Mouse (Mus musculus) kidney, postnatal 10 days (tissue): ENCODE data around the gene Nr3c2.

Experiments used
- DNase-seq: peaks from one replicate; pipeline ENCODE4 v3.0.0; 2021; ENCODE audit warnings: mixed read lengths

Gene Nr3c2

GRCm38 (mm10) chr8:76972947-76973552 lies 73.8 kb downstream of the Nr3c2 start:
- peak; percentile 73 for DNase-seq

DNA sequence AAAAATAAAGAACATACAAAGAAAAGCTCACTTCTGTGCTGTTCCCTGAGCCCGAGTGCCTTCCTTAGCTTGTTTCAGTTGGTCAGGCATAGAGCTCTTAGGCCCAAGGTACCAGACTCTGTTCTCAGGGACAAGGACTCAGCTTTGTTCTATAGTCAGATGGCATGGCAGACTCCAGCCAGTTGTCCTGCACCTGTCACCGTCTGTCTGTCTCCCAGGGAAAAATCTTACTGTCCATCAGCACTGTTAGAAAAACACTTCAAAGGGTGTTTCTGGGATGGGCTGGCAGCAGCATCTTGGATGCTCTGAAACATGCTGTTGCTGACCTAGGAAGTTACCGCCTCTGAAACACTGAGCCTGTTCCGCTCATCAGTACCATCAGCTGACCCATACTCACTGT lies 78.7 kb downstream of the Nr3c2 start:
- no peak for DNase-seq

- DNase-seq, result peak; percentile 10
Observed at GRCm38 (mm10) chr8:76984082-76984481, 84.8 kb downstream of the Nr3c2 start.

DNA sequence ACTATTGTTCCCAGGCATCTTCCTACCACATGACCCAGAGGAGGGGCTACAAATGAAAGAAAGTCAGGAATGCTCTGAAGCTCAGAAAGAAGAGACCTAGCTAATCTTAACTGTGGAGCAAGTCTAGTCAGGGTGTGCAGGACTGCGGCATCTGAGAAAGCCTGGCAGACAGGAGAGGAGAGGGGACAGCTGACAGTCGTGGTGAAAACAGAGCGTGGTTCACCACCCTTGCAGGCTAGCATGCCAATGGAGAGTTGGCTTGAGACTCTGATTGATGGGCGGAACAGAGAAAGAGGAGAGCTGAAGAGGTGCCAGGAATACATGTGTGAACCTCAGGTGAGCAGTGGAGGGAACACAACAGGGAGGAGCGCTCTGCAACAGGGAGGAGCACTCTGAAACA lies 85.6 kb downstream of the Nr3c2 start:
- DNase-seq, result no peak

- DNase-seq, result peak; percentile 45
Observed at GRCm38 (mm10) chr8:76987876-76988275, 88.6 kb downstream of the Nr3c2 start.

- DNase-seq, result no peak
Observed at GRCm38 (mm10) chr8:76998276-76998675, 99.0 kb downstream of the Nr3c2 start.

- DNase-seq, result no peak
Observed at GRCm38 (mm10) chr8:77009425-77009824, 110.2 kb downstream of the Nr3c2 start.

- DNase-seq, result no peak
Observed at GRCm38 (mm10) chr8:77011985-77012384, 112.7 kb downstream of the Nr3c2 start.

- DNase-seq, result no peak
Observed at GRCm38 (mm10) chr8:77012641-77013040, 113.4 kb downstream of the Nr3c2 start.

DNA sequence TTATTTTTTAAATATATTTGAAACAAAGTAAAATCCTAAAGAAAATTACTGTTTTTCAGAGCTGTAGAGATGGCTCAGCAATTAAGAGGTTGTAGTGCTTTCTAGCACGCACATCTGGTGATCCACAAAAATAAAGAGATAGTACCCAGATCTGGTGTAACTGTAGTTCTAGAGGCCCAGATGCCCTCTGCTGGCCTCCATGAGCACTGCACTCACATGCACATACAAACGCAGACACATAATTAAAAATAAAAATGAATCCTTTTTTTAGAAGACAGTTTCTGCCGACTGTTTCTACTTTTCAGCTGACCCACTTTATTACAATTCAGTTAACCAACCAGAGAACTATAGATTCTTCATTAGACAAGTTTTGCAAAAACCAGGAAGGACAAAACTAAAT lies 117.5 kb downstream of the Nr3c2 start:
- DNase-seq, result peak; percentile 13

- DNase-seq, result no peak
Observed at GRCm38 (mm10) chr8:77023837-77024710, 124.8 kb downstream of the Nr3c2 start.

GRCm38 (mm10) chr8:77031213-77031612 lies 132.0 kb downstream of the Nr3c2 start:
- no peak for DNase-seq

GRCm38 (mm10) chr8:77033706-77034464 lies 134.6 kb downstream of the Nr3c2 start:
- no peak for DNase-seq

- DNase-seq, result no peak
Observed at GRCm38 (mm10) chr8:77034465-77034829, 135.2 kb downstream of the Nr3c2 start.

DNA sequence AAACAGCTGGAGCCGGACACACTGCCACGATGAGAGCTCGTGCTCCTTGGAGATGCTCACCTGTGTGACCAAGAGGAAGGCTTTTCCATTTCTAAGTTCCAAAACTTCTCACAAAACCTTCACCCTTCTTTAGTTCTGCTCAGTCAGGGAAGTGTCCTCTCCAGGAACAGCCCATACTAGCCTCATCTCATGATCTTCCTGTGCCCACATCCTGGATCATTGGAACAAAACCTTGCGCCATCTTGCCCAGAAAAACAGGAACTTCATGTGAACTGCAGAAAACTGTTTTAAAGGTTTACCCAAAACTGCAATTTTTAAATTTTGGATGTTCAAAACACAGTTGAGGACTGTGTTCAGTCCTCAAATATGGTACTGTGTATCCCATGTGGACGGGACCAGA lies 142.0 kb downstream of the Nr3c2 start:
- no peak for DNase-seq

- no peak for DNase-seq
Observed at GRCm38 (mm10) chr8:77044849-77045248, 145.6 kb downstream of the Nr3c2 start.

DNA sequence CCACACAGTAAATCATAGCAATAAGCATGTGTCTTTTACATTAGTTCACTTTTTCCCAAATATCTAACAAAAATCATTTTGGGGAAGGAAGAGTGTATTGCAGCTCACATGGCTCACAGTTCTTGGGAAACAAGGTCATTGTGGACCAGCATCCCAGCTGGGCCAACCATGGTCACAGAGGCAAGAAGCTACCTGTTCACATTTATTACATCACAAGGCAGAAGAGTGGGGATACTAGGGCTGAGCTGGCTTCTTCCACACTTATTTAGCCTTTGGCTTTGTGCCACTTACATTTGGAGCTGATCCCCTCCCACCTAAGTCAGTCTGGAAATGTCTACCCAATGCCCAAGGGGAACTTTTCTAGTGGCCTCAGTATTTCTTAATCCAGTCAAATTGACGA lies 146.5 kb downstream of the Nr3c2 start:
- DNase-seq, result no peak

- DNase-seq, result no peak
Observed at GRCm38 (mm10) chr8:77046217-77046616, 147.0 kb downstream of the Nr3c2 start.

GRCm38 (mm10) chr8:77046731-77047130 lies 147.5 kb downstream of the Nr3c2 start:
- no peak for DNase-seq

- DNase-seq, result no peak
Observed at GRCm38 (mm10) chr8:77051399-77052275, 152.4 kb downstream of the Nr3c2 start.

GRCm38 (mm10) chr8:77055492-77056021 lies 156.3 kb downstream of the Nr3c2 start:
- DNase-seq, result no peak

DNA sequence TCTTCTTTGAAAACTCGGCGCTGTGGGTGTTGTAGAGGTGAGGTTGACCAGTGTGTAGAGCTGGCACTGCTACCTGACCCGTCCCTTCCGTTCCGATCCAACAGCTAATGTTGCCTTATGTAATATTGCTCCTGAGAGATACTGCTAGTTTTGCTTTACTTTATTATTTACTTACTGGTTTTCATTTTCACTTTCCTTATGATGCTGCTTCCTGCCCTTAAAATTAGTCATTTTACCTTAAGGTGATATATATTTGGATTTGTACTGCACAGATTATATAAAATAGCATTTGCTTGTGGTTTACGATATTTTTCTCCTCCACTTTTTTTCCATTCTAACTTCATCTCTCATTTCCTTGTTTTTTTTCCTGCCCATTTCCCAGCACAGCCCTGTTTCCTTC lies 157.6 kb downstream of the Nr3c2 start:
- DNase-seq, result no peak
